Mouse (Mus musculus): ENCODE data around the gene Olfr630. TPM values are rescaled to one million over a fixed set of nuclear protein-coding genes. Genes with fewer than 3 reads are reported as not detected.
"Not testable (repeated sequence)": the region's sequence is repeated elsewhere in the genome, so short reads cannot be mapped to it uniquely, and the experiment has no call there.

Gene Olfr630
- polyA plus RNA-seq, 1 experiment = not detected

- H3K4me3 ChIP-seq (ENCODE audit: low read depth, low read length) = no peak within 1 kb of the TSS
- no peaks in the 10 kb centered on the region for H3K36me3 ChIP-seq (ENCODE audit: control insufficient read depth, insufficient read depth, low read length)
- TF ChIP-seq CTCF (IDR thresholded peaks at IDR 0.05; ENCODE audit: extremely low read depth, insufficient read length, insufficient replicate concordance, low read depth, low read length) (no peak), POLR2A (IDR thresholded peaks at IDR 0.05; ENCODE audit: low read depth, low read length) (no peak)
- WGBS = 70% methylated on average over 2 of the region's 2 CpGs
- no peak within 1 kb of the TSS for H3K27ac ChIP-seq (ENCODE audit: insufficient read depth, low read depth, low read length)
- no peaks in the 10 kb centered on the region for H3K4me1 ChIP-seq (ENCODE audit: control insufficient read depth, insufficient read depth, insufficient read length, low read length)
- no peaks in the 10 kb centered on the region for H3K27me3 ChIP-seq (ENCODE audit: control insufficient read depth, insufficient read depth, low read length)
These were observed 12.3 kb downstream of the Olfr630 start, which contains the start of gene Olfr629 for GRCm38 (mm10) chr7:103744843-103745242. Gene Olfr629, minus strand, starts transcription at chr7:103744943.

- WGBS = 85% methylated on average over 1 of the region's 1 CpGs
- Histone ChIP-seq H3K36me3 (ENCODE audit: control insufficient read depth, insufficient read depth, low read length) (no peaks in the 10 kb centered on the region), H3K27ac (ENCODE audit: insufficient read depth, low read depth, low read length) (no peak within 1 kb of the TSS), H3K4me3 (ENCODE audit: low read depth, low read length) (no peak within 1 kb of the TSS), H3K4me1 (ENCODE audit: control insufficient read depth, insufficient read depth, insufficient read length, low read length) (no peaks in the 10 kb centered on the region), H3K27me3 (ENCODE audit: control insufficient read depth, insufficient read depth, low read length) (no peaks in the 10 kb centered on the region)
- TF ChIP-seq POLR2A (IDR thresholded peaks at IDR 0.05; ENCODE audit: low read depth, low read length) = no peak
- no peak for TF ChIP-seq CTCF (IDR thresholded peaks at IDR 0.05; ENCODE audit: extremely low read depth, insufficient read length, insufficient replicate concordance, low read depth, low read length)
These were observed 27.1 kb downstream of the Olfr630 start, which contains the start of gene Olfr628 for GRCm38 (mm10) chr7:103730074-103730473. Gene Olfr628, plus strand, starts transcription at chr7:103730374.

- 97% methylated on average over 1 of the region's 1 CpGs for WGBS
- H3K36me3 ChIP-seq (ENCODE audit: control insufficient read depth, insufficient read depth, low read length); H3K4me3 ChIP-seq (ENCODE audit: low read depth, low read length); H3K27ac ChIP-seq (ENCODE audit: insufficient read depth, low read depth, low read length); H3K27me3 ChIP-seq (ENCODE audit: control insufficient read depth, insufficient read depth, low read length); H3K4me1 ChIP-seq (ENCODE audit: control insufficient read depth, insufficient read depth, insufficient read length, low read length): not testable (repeated sequence)
These were observed 40.7 kb downstream of the Olfr630 start for GRCm38 (mm10) chr7:103716398-103716797.

GRCm38 (mm10) chr7:103714371-103714770 is 42.8 kb downstream of the Olfr630 start, which contains the start of gene Olfr243:
Gene Olfr243, plus strand, starts transcription at chr7:103714671.
- no peak for TF ChIP-seq CTCF (IDR thresholded peaks at IDR 0.05; ENCODE audit: extremely low read depth, insufficient read length, insufficient replicate concordance, low read depth, low read length)
- no peak for TF ChIP-seq POLR2A (IDR thresholded peaks at IDR 0.05; ENCODE audit: low read depth, low read length)
- no peaks in the 10 kb centered on the region for H3K27me3 ChIP-seq (ENCODE audit: control insufficient read depth, insufficient read depth, low read length)
- no peak within 1 kb of the TSS for H3K4me3 ChIP-seq (ENCODE audit: low read depth, low read length)
- H3K4me1 ChIP-seq (ENCODE audit: control insufficient read depth, insufficient read depth, insufficient read length, low read length) = no peaks in the 10 kb centered on the region
- no peaks in the 10 kb centered on the region for H3K36me3 ChIP-seq (ENCODE audit: control insufficient read depth, insufficient read depth, low read length)
- no peak within 1 kb of the TSS for H3K27ac ChIP-seq (ENCODE audit: insufficient read depth, low read depth, low read length)

- Histone ChIP-seq H3K27me3 (ENCODE audit: control insufficient read depth, insufficient read depth, low read length) (no peaks in the 10 kb centered on the region), H3K4me1 (ENCODE audit: control insufficient read depth, insufficient read depth, insufficient read length, low read length) (no peaks in the 10 kb centered on the region), H3K4me3 (ENCODE audit: low read depth, low read length) (no peak overlapping the region), H3K27ac (ENCODE audit: insufficient read depth, low read depth, low read length) (no peak overlapping the region), H3K36me3 (ENCODE audit: control insufficient read depth, insufficient read depth, low read length) (no peaks in the 10 kb centered on the region)
- TF ChIP-seq CTCF (IDR thresholded peaks at IDR 0.05; ENCODE audit: extremely low read depth, insufficient read length, insufficient replicate concordance, low read depth, low read length) = no peak
- no peak for TF ChIP-seq POLR2A (IDR thresholded peaks at IDR 0.05; ENCODE audit: low read depth, low read length)
- 31% methylated on average over 2 of the region's 2 CpGs for WGBS
These were observed 45.1 kb downstream of the Olfr630 start for GRCm38 (mm10) chr7:103712024-103712423.

Other genes starting within 250 kb of the Olfr630 start
- gene Olfr610, start 245.2 kb downstream of the Olfr630 start, polyA plus RNA-seq (2012; rRNA removed) = not detected in 2 replicates
- not detected in 2 replicates for gene Olfr611, start 236.5 kb downstream of the Olfr630 start, polyA plus RNA-seq (2012; rRNA removed)
- gene Olfr612, start 214.6 kb downstream of the Olfr630 start, polyA plus RNA-seq (2012; rRNA removed) = not detected in 2 replicates
- gene Olfr613, start 209.3 kb downstream of the Olfr630 start, polyA plus RNA-seq (2012; rRNA removed) = not detected in 2 replicates
- not detected in 2 replicates for gene Olfr615, start 201.3 kb downstream of the Olfr630 start, polyA plus RNA-seq (2012; rRNA removed)
- not detected in 2 replicates for gene Olfr616, start 188.2 kb downstream of the Olfr630 start, polyA plus RNA-seq (2012; rRNA removed)
- not detected in 2 replicates for gene Olfr617, start 184.3 kb downstream of the Olfr630 start, polyA plus RNA-seq (2012; rRNA removed)
- gene Olfr618, start 167.2 kb downstream of the Olfr630 start, polyA plus RNA-seq (2012; rRNA removed) = not detected in 2 replicates
- not detected in 2 replicates for gene Olfr619, start 156.8 kb downstream of the Olfr630 start, polyA plus RNA-seq (2012; rRNA removed)
- gene Olfr620, start 144.8 kb downstream of the Olfr630 start, polyA plus RNA-seq (2012; rRNA removed) = not detected in 2 replicates
- gene Olfr622, start 114.6 kb downstream of the Olfr630 start, polyA plus RNA-seq (2012; rRNA removed) = not detected in 2 replicates
- not detected in 2 replicates for gene Olfr623, start 93.6 kb downstream of the Olfr630 start, polyA plus RNA-seq (2012; rRNA removed)
- not detected in 2 replicates for gene Olfr624, start 86.1 kb downstream of the Olfr630 start, polyA plus RNA-seq (2012; rRNA removed)
- gene Olfr625-ps1, start 74.6 kb downstream of the Olfr630 start, polyA plus RNA-seq (2012; rRNA removed) = not detected in 2 replicates
- gene Olfr243, start 42.7 kb downstream of the Olfr630 start, polyA plus RNA-seq (2012; rRNA removed) = not detected in 2 replicates
- not detected in 2 replicates for gene Olfr628, start 27.0 kb downstream of the Olfr630 start, polyA plus RNA-seq (2012; rRNA removed)
- gene Olfr629, start 12.4 kb downstream of the Olfr630 start, polyA plus RNA-seq (2012; rRNA removed) = not detected in 2 replicates
- not detected in 2 replicates for gene Olfr69, start 14.3 kb upstream of the Olfr630 start, polyA plus RNA-seq (2012; rRNA removed)
- gene Olfr68, start 22.4 kb upstream of the Olfr630 start, polyA plus RNA-seq (2012; rRNA removed) = not detected in 2 replicates
- gene Olfr67, start 34.5 kb upstream of the Olfr630 start, polyA plus RNA-seq (2012; rRNA removed) = not detected in 2 replicates
- gene Hbb-bt, start 56.7 kb upstream of the Olfr630 start, polyA plus RNA-seq (2012; rRNA removed) = 7.2 and 8.9 TPM in 2 replicates
- gene Hbb-bs, start 70.8 kb upstream of the Olfr630 start, polyA plus RNA-seq (2012; rRNA removed) = 59.9 and 74.9 TPM in 2 replicates
- gene Hbb-bh2, start 83.2 kb upstream of the Olfr630 start, polyA plus RNA-seq (2012; rRNA removed) = not detected in 2 replicates
- not detected in 2 replicates for gene Hbb-bh1, start 85.8 kb upstream of the Olfr630 start, polyA plus RNA-seq (2012; rRNA removed)
- gene Hbb-y, start 95.9 kb upstream of the Olfr630 start, polyA plus RNA-seq (2012; rRNA removed) = not detected in 2 replicates
- not detected in 2 replicates for gene Olfr66, start 128.9 kb upstream of the Olfr630 start, polyA plus RNA-seq (2012; rRNA removed)
- gene Olfr64, start 137.2 kb upstream of the Olfr630 start, polyA plus RNA-seq (2012; rRNA removed) = not detected in 2 replicates
- gene Olfr65, start 146.2 kb upstream of the Olfr630 start, polyA plus RNA-seq (2012; rRNA removed) = not detected in 2 replicates
- gene Olfr631, start 171.5 kb upstream of the Olfr630 start, polyA plus RNA-seq (2012; rRNA removed) = not detected in 2 replicates
- gene Olfr632, start 177.0 kb upstream of the Olfr630 start, polyA plus RNA-seq (2012; rRNA removed) = not detected in 2 replicates
- gene Olfr633, start 187.1 kb upstream of the Olfr630 start, polyA plus RNA-seq (2012; rRNA removed) = not detected in 2 replicates
- gene Olfr635, start 213.8 kb upstream of the Olfr630 start, polyA plus RNA-seq (2012; rRNA removed) = not detected in 2 replicates
- gene Olfr638, start 241.4 kb upstream of the Olfr630 start, polyA plus RNA-seq (2012; rRNA removed) = not detected in 2 replicates

Data from small intestine, adult 2 months (tissue).